Mouse (Mus musculus) forebrain, embryonic 11.5 days (tissue): Measurements from ENCODE around the gene Rgs16. TPM values are rescaled to one million over a fixed set of nuclear protein-coding genes. Genes with fewer than 3 reads are reported as not detected.
"Not testable (repeated sequence)": the region's sequence is repeated elsewhere in the genome, so short reads cannot be mapped to it uniquely, and the experiment has no call there.

Experiments
- ATAC-seq: fragments of 200-750 bp; cut with Nextera tagmentation; replicated peaks from 2 replicates; pipeline ENCODE4 v1.8.0; 2017; ENCODE audit warnings: moderate TSS enrichment; ENCODE audit not compliant: low FRiP score
- DNase-seq: peaks from one replicate; pipeline ENCODE4 v3.0.0-alpha.2; 2017; ENCODE audit warnings: low spot score
- H3K27ac ChIP-seq: fragments of 300-500 bp; sonication (generic); 2 replicates; pipeline ENCODE4 v1.5.1; 2014; ENCODE audit warnings: low read depth, low read length
- H3K27me3 ChIP-seq: fragments of 300-500 bp; sonication (generic); 2 replicates; pipeline ENCODE4 v1.6.1; 2014; ENCODE audit warnings: mild to moderate bottlenecking, low read length, mixed read lengths; ENCODE audit not compliant: control insufficient read depth, insufficient read depth
- H3K36me3 ChIP-seq: fragments of 300-500 bp; sonication (generic); 2 replicates; pipeline ENCODE4 v1.6.1; 2014; ENCODE audit warnings: mild to moderate bottlenecking, low read length, moderate library complexity, mixed read lengths; ENCODE audit not compliant: control insufficient read depth, insufficient read depth
- H3K4me1 ChIP-seq: fragments of 300-500 bp; sonication (generic); replicated peaks from 2 replicates; pipeline ENCODE4 v1.6.1; 2014; ENCODE audit warnings: low read length, mixed read lengths; ENCODE audit not compliant: control insufficient read depth, insufficient read depth
- H3K4me2 ChIP-seq: fragments of 300-500 bp; sonication (generic); 2 replicates; pipeline ENCODE4 v1.6.1; 2014; ENCODE audit warnings: low read depth, mild to moderate bottlenecking, low read length, moderate library complexity, mixed read lengths; ENCODE audit not compliant: severe bottlenecking
- H3K4me3 ChIP-seq: fragments of 300-500 bp; sonication (generic); 2 replicates; pipeline ENCODE4 v1.5.1; 2014; ENCODE audit warnings: low read depth, low read length
- H3K9ac ChIP-seq: fragments of 300-500 bp; sonication (generic); 2 replicates; pipeline ENCODE4 v1.6.1; 2014; ENCODE audit warnings: low read length
- H3K9me3 ChIP-seq: fragments of 300-500 bp; sonication (generic); 2 replicates; pipeline ENCODE4 v1.6.1; 2016; ENCODE audit warnings: low read length, mixed read lengths; ENCODE audit not compliant: control insufficient read depth
- WGBS: fragments of 180-500 bp; shearing (Covaris S2); extraction: QIAGEN DNeasy Blood & Tissue Kit; methylation state at CpG from one replicate; pipeline ENCODE4 v1.1.7; 2014; 5-methylcytosine and 5-hydroxymethylcytosine counted together
- polyA plus RNA-seq: library from polyadenylated mRNA; unstranded; fragments of >200 nt; fragmentation: Nextera tagmentation; extraction: Ambion mirVana; gene quantifications from 2 replicates; pipeline ENCODE4 v1.2.1, GENCODE M21; 2014

The Rgs16 gene
- polyA plus RNA-seq, 1 experiment from 2014 or later: 24.3 TPM

DNA sequence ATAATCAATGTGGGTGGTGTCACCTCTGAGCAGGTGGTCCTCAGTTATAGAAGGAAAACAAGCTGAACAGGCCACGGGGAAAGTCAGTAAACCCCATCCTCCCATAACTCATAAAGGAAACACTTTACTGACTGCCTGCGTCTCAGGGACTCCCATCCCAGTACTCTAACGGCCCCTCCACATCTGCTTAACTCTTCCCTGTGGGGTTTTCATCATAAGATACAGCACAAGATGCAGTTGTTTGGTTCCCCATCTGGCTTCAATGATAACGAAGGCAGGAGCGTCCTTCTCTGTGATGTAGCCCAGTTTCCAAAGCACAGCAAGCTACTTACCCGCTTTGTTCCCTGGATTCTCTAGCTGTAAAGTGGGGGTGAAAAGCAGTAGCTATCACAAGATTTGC lies 9.9 kb downstream of the Rgs16 start:
- H3K9me3 ChIP-seq: no peaks in the 10 kb centered on the region
- no peaks in the 10 kb centered on the region for H3K36me3 ChIP-seq
- peak overlapping the region; percentile 31 for H3K4me3 ChIP-seq
- peak overlapping the region; percentile 59 for H3K4me2 ChIP-seq
- peak; percentile 41 for DNase-seq
- no peaks in the 10 kb centered on the region for H3K27me3 ChIP-seq
- H3K4me1 ChIP-seq: peaks cover 3% of the 10 kb centered on the region; the same call in 1 of the 2 replicates
- ATAC-seq: no peak
- peak overlapping the region; percentile 88 for H3K9ac ChIP-seq
- WGBS: 63% methylated on average over 6 of the region's 6 CpGs
- no peak overlapping the region for H3K27ac ChIP-seq

GRCm38 (mm10) chr1:153751763-153752301 lies 11.7 kb downstream of the Rgs16 start:
- no peak overlapping the region for H3K27ac ChIP-seq
- H3K9me3 ChIP-seq: no peaks in the 10 kb centered on the region
- H3K4me2 ChIP-seq: no peak overlapping the region
- H3K4me3 ChIP-seq: no peak overlapping the region
- H3K36me3 ChIP-seq: no peaks in the 10 kb centered on the region
- WGBS: 64% methylated on average over 13 of the region's 13 CpGs
- DNase-seq (no peak), ATAC-seq (no peak)
- H3K27me3 ChIP-seq: no peaks in the 10 kb centered on the region
- peaks cover 3% of the 10 kb centered on the region; the same call in 1 of the 2 replicates for H3K4me1 ChIP-seq
- H3K9ac ChIP-seq: no peak overlapping the region

GRCm38 (mm10) chr1:153752521-153752920 lies 12.4 kb downstream of the Rgs16 start:
- no peaks in the 10 kb centered on the region for H3K27me3 ChIP-seq
- DNase-seq: no peak
- no peak overlapping the region for H3K4me2 ChIP-seq
- H3K9ac ChIP-seq: no peak overlapping the region
- no peak overlapping the region for H3K4me3 ChIP-seq
- H3K9me3 ChIP-seq: no peaks in the 10 kb centered on the region
- 87% methylated on average over 6 of the region's 6 CpGs for whole genome bisulfite sequencing
- ATAC-seq: no peak
- H3K4me1 ChIP-seq: peaks cover 3% of the 10 kb centered on the region; the same call in 1 of the 2 replicates
- no peaks in the 10 kb centered on the region for H3K36me3 ChIP-seq
- H3K27ac ChIP-seq: no peak overlapping the region

DNA sequence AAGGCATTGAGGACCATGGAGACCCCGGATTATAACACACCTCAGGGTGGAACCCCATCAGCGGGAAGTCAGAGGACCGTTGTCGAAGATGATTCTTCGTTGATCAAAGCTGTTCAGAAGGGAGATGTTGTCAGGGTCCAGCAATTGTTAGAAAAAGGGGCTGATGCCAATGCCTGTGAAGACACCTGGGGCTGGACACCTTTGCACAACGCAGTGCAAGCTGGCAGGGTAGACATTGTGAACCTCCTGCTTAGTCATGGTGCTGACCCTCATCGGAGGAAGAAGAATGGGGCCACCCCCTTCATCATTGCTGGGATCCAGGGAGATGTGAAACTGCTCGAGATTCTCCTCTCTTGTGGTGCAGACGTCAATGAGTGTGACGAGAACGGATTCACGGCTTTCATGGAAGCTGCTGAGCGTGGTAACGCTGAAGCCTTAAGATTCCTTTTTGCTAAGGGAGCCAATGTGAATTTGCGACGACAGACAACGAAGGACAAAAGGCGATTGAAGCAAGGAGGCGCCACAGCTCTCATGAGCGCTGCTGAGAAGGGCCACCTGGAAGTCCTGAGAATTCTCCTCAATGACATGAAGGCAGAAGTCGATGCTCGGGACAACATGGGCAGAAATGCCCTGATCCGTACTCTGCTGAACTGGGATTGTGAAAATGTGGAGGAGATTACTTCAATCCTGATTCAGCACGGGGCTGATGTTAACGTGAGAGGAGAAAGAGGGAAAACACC lies 13.7 kb downstream of the Rgs16 start:
- H3K27ac ChIP-seq: no peak overlapping the region
- 84% methylated on average over 25 of the region's 25 CpGs for WGBS
- no peaks in the 10 kb centered on the region; the same call in 1 of the 2 replicates for H3K4me1 ChIP-seq
- no peaks in the 10 kb centered on the region for H3K27me3 ChIP-seq
- no peaks in the 10 kb centered on the region; the same call in 1 of the 2 replicates for H3K36me3 ChIP-seq
- no peak overlapping the region for H3K4me2 ChIP-seq
- ATAC-seq (no peak), DNase-seq (peak; percentile 38)
- H3K9ac ChIP-seq: no peak overlapping the region
- no peak overlapping the region for H3K4me3 ChIP-seq
- no peaks in the 10 kb centered on the region for H3K9me3 ChIP-seq

DNA sequence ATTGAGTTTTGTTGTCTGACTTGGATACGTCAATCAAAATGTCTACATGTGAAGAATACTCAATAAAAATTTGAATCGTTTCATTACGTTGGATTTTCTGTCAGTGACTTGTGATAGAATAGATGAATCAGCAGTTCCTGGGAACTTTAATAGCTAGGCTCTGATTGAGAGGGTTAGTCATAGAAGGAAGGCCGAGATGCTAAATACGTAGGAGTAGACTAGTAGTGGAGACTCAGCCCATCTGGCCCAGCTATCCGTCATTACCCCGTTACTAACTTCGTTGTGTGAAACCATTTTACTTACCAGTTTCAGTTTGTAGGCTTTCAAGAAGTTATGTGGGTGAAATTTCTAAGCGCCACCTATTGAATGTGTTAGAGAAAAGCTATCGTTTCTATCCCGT lies 24.0 kb downstream of the Rgs16 start:
- Histone ChIP-seq H3K27me3 (no peaks in the 10 kb centered on the region), H3K9me3 (no peaks in the 10 kb centered on the region), H3K36me3 (no peaks in the 10 kb centered on the region), H3K27ac (no peak overlapping the region), H3K4me2 (no peak overlapping the region), H3K4me1 (no peaks in the 10 kb centered on the region), H3K4me3 (no peak overlapping the region), H3K9ac (no peak overlapping the region)
- WGBS: 93% methylated on average over 11 of the region's 11 CpGs
- ATAC-seq: no peak
- no peak for DNase-seq

DNA sequence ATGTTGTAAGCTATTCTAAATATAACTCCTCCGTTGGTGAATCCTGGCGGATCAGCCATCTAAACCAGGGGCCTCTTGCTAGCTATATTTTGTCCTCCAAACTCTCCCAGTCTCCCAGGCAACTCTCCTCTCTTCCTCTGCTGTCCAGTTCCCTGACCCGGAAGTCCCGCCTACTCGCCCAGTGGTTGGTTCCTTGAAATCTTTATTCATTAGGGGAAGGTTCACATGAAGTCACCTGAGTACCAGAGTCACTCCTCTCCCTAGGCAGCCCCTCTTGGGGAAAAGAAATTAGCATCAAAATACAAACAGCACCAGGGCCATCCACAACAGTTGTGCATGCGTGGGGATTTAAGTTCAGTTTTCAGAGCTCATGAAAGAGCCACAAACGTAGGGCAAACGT lies 26.1 kb downstream of the Rgs16 start:
- DNase-seq: no peak
- no peak for ATAC-seq
- no peaks in the 10 kb centered on the region for H3K9me3 ChIP-seq
- 40% methylated on average over 8 of the region's 8 CpGs for WGBS
- H3K27me3 ChIP-seq: no peaks in the 10 kb centered on the region
- H3K4me3 ChIP-seq: no peak overlapping the region
- no peak overlapping the region for H3K4me2 ChIP-seq
- no peaks in the 10 kb centered on the region for H3K4me1 ChIP-seq
- no peak overlapping the region for H3K27ac ChIP-seq
- H3K36me3 ChIP-seq: no peaks in the 10 kb centered on the region
- no peak overlapping the region for H3K9ac ChIP-seq

GRCm38 (mm10) chr1:153767281-153767680 lies 27.1 kb downstream of the Rgs16 start:
- no peak for ATAC-seq
- no peak for DNase-seq
- Histone ChIP-seq H3K27ac (no peak overlapping the region), H3K4me3 (no peak overlapping the region), H3K4me2 (no peak overlapping the region), H3K9me3 (no peaks in the 10 kb centered on the region), H3K4me1 (no peaks in the 10 kb centered on the region), H3K36me3 (no peaks in the 10 kb centered on the region), H3K27me3 (no peaks in the 10 kb centered on the region), H3K9ac (no peak overlapping the region)
- WGBS: 94% methylated on average over 1 of the region's 1 CpGs

- H3K27ac ChIP-seq: no peak overlapping the region
- 89% methylated on average over 5 of the region's 5 CpGs for WGBS
Measured at GRCm38 (mm10) chr1:153768465-153768864, 28.3 kb downstream of the Rgs16 start.

GRCm38 (mm10) chr1:153769571-153769970 lies 29.4 kb downstream of the Rgs16 start:
- not testable (repeated sequence) for H3K4me1 ChIP-seq, ATAC-seq, H3K27me3 ChIP-seq, H3K36me3 ChIP-seq, DNase-seq, H3K9me3 ChIP-seq, H3K4me2 ChIP-seq, H3K4me3 ChIP-seq, H3K27ac ChIP-seq, H3K9ac ChIP-seq
- 70% methylated on average over 6 of the region's 6 CpGs for WGBS

More at GRCm38 (mm10) chr1:153768465-153768864, 28.3 kb downstream of the Rgs16 start:
- no peaks in the 10 kb centered on the region for H3K4me1 ChIP-seq
- DNase-seq (no peak), ATAC-seq (no peak)
- H3K36me3 ChIP-seq: no peaks in the 10 kb centered on the region
- no peak overlapping the region for H3K4me3 ChIP-seq
- H3K4me2 ChIP-seq: no peak overlapping the region
- H3K9me3 ChIP-seq: no peaks in the 10 kb centered on the region
- no peaks in the 10 kb centered on the region for H3K27me3 ChIP-seq
- H3K9ac ChIP-seq: no peak overlapping the region
